Mouse (Mus musculus) CH12.LX (cell line): Measurements from ENCODE around the gene Kctd12. TPM values are rescaled to one million over a fixed set of nuclear protein-coding genes. Genes with fewer than 3 reads are reported as not detected.

Experiments used
- DNase-seq: peaks from one replicate; pipeline ENCODE4 v3.0.0-alpha.2; 2013; ENCODE audit errors: extremely low read depth
- H3K27ac ChIP-seq: 2 replicates; pipeline ENCODE4 v1.5.1; 2012; ENCODE audit warnings: low read depth, mild to moderate bottlenecking, control low read depth, moderate library complexity; ENCODE audit not compliant: insufficient read depth
- H3K27me3 ChIP-seq: replicated peaks from 2 replicates; pipeline ENCODE3; 2012; ENCODE audit warnings: inconsistent platforms
- H3K36me3 ChIP-seq, 2 experiments: replicated peaks in 1 of 2; 2 replicates each; pipeline versions ENCODE3 to v1.6.1; 2012; ENCODE audit warnings: inconsistent platforms in 1 of 2, low read length in 1 of 2, mild to moderate bottlenecking in 1 of 2, mixed read lengths in 1 of 2, moderate library complexity in 1 of 2; ENCODE audit not compliant: control insufficient read depth in 1 of 2, insufficient read depth in 1 of 2
- H3K4me1 ChIP-seq, 2 experiments: 2 replicates each; pipeline ENCODE4 v1.6.1; 2012; ENCODE audit warnings: inconsistent platforms in 1 of 2, moderate library complexity in 1 of 2; ENCODE audit not compliant: insufficient read depth in 2 of 2, control insufficient read depth in 1 of 2
- H3K4me2 ChIP-seq: 2 replicates; pipeline ENCODE4 v1.6.1; 2012; ENCODE audit warnings: low read depth, mild to moderate bottlenecking, control low read depth; ENCODE audit not compliant: poor library complexity, insufficient read depth, severe bottlenecking
- H3K4me3 ChIP-seq, 3 experiments: fragments of 150-350 bp in 1 of 3; sonication (generic) in 1 of 3; replicated peaks in 1 of 3; 2 replicates each; pipeline versions ENCODE3 to v1.5.1; 2011 to 2012; ENCODE audit warnings: low read depth in 2 of 3, low read length in 2 of 3, mild to moderate bottlenecking in 2 of 3, moderate library complexity in 2 of 3, control low read depth in 1 of 3, improper control_type of control experiment in 1 of 3, inconsistent platforms in 1 of 3, mixed read lengths in 1 of 3; ENCODE audit not compliant: poor library complexity in 1 of 3
- H3K79me2 ChIP-seq: replicated peaks from 2 replicates; pipeline ENCODE4 v1.6.1; 2012; ENCODE audit warnings: mild to moderate bottlenecking, moderate library complexity; ENCODE audit not compliant: control insufficient read depth, poor library complexity, insufficient read depth, severe bottlenecking; ENCODE audit errors: extremely low read depth
- H3K9ac ChIP-seq: 2 replicates; pipeline ENCODE4 v1.6.1; 2012; ENCODE audit warnings: low read depth, mild to moderate bottlenecking, control low read depth, moderate library complexity; ENCODE audit not compliant: insufficient read depth
- H3K9me3 ChIP-seq: replicated peaks from 2 replicates; pipeline ENCODE3; 2012; ENCODE audit warnings: low read length, inconsistent platforms, mixed read lengths
- BHLHE40 ChIP-seq: IDR thresholded peaks from 2 replicates; pipeline ENCODE4 v1.6.1; 2011; ENCODE audit warnings: mild to moderate bottlenecking, low read depth, low read length, improper control_type of control experiment
- CHD1 ChIP-seq: IDR thresholded peaks from 2 replicates; pipeline ENCODE4 v1.6.1; 2012; ENCODE audit warnings: low read depth, low read length, improper control_type of control experiment, inconsistent platforms
- CHD2 ChIP-seq: IDR thresholded peaks from 2 replicates; pipeline ENCODE4 v1.6.1; 2011; ENCODE audit warnings: low read length, improper control_type of control experiment
- CTCF ChIP-seq, 2 experiments: IDR thresholded peaks in 1 of 2; conservative IDR thresholded peaks in 1 of 2; 2 replicates each; pipeline ENCODE4 v1.5.1; 2011 to 2012; ENCODE audit warnings: low read depth in 2 of 2, low read length in 2 of 2, improper control_type of control experiment in 1 of 2, inconsistent platforms in 1 of 2, mild to moderate bottlenecking in 1 of 2, moderate library complexity in 1 of 2
- E2F4 ChIP-seq: IDR thresholded peaks from 2 replicates; pipeline ENCODE4 v1.6.1; 2011; ENCODE audit warnings: low read depth, low read length, improper control_type of control experiment; ENCODE audit not compliant: insufficient replicate concordance
- ELF1 ChIP-seq: IDR thresholded peaks from 2 replicates; pipeline ENCODE4 v1.6.1; 2014; ENCODE audit warnings: low read depth, mild to moderate bottlenecking, inconsistent platforms, low read length, improper control_type of control experiment
- EP300 ChIP-seq: IDR thresholded peaks from 2 replicates; pipeline ENCODE4 v1.6.1; 2011; ENCODE audit warnings: low read length, improper control_type of control experiment
- ETS1 ChIP-seq: conservative IDR thresholded peaks from 2 replicates; pipeline ENCODE4 v1.6.1; 2012; ENCODE audit warnings: low read depth, mild to moderate bottlenecking, inconsistent platforms, low read length, improper control_type of control experiment, moderate library complexity
- GABPA ChIP-seq: IDR thresholded peaks from 2 replicates; pipeline ENCODE4 v1.6.1; 2012; ENCODE audit warnings: low read depth, low read length, improper control_type of control experiment, inconsistent platforms; ENCODE audit not compliant: insufficient replicate concordance
- HCFC1 ChIP-seq: IDR thresholded peaks from 2 replicates; pipeline ENCODE4 v1.6.1; 2012; ENCODE audit warnings: low read depth, mild to moderate bottlenecking, inconsistent platforms, low read length, improper control_type of control experiment
- IRF4 ChIP-seq: IDR thresholded peaks from 2 replicates; pipeline ENCODE4 v1.6.1; 2014; ENCODE audit warnings: low read depth, mild to moderate bottlenecking, inconsistent platforms, low read length, improper control_type of control experiment
- JUN ChIP-seq: IDR thresholded peaks from 2 replicates; pipeline ENCODE4 v1.6.1; 2011; ENCODE audit warnings: low read depth, mild to moderate bottlenecking, low read length, improper control_type of control experiment, moderate library complexity; ENCODE audit not compliant: insufficient read depth
- KAT2A ChIP-seq: IDR thresholded peaks from 2 replicates; pipeline ENCODE4 v1.6.1; 2012; ENCODE audit warnings: low read length, improper control_type of control experiment, inconsistent platforms; ENCODE audit not compliant: insufficient replicate concordance
- MAX ChIP-seq: IDR thresholded peaks from 2 replicates; pipeline ENCODE4 v1.6.1; 2011; ENCODE audit warnings: low read length, improper control_type of control experiment
- MAZ ChIP-seq: IDR thresholded peaks from 2 replicates; pipeline ENCODE4 v1.6.1; 2012; ENCODE audit warnings: low read depth, mild to moderate bottlenecking, inconsistent platforms, low read length, improper control_type of control experiment, moderate library complexity
- MXI1 ChIP-seq: IDR thresholded peaks from 2 replicates; pipeline ENCODE4 v1.6.1; 2011; ENCODE audit warnings: mild to moderate bottlenecking, low read depth, low read length, improper control_type of control experiment
- MYC ChIP-seq: IDR thresholded peaks from 2 replicates; pipeline ENCODE4 v1.6.1; 2011; ENCODE audit warnings: low read depth, mild to moderate bottlenecking, improper control_type of control experiment, low read length
- NELFE ChIP-seq: IDR thresholded peaks from 2 replicates; pipeline ENCODE4 v1.6.1; 2011; ENCODE audit warnings: low read depth, low read length, improper control_type of control experiment
- NRF1 ChIP-seq: IDR thresholded peaks from 2 replicates; pipeline ENCODE4 v1.6.1; 2014; ENCODE audit warnings: low read depth, mild to moderate bottlenecking, inconsistent platforms, low read length, improper control_type of control experiment, moderate library complexity
- TBP ChIP-seq: conservative IDR thresholded peaks from 2 replicates; pipeline ENCODE4 v1.6.1; 2011; ENCODE audit warnings: low read depth, low read length, improper control_type of control experiment
- TCF12 ChIP-seq: IDR thresholded peaks from 2 replicates; pipeline ENCODE4 v1.6.1; 2014; ENCODE audit warnings: low read depth, mild to moderate bottlenecking, inconsistent platforms, low read length, improper control_type of control experiment
- UBTF ChIP-seq: IDR thresholded peaks from 2 replicates; pipeline ENCODE4 v1.6.1; 2012; ENCODE audit warnings: low read depth, mild to moderate bottlenecking, inconsistent platforms, low read length, improper control_type of control experiment, moderate library complexity
- USF1 ChIP-seq: IDR thresholded peaks from 2 replicates; pipeline ENCODE4 v1.6.1; 2014; ENCODE audit warnings: low read depth, mild to moderate bottlenecking, inconsistent platforms, low read length, improper control_type of control experiment
- USF2 ChIP-seq: conservative IDR thresholded peaks from 2 replicates; pipeline ENCODE4 v1.6.1; 2011; ENCODE audit warnings: low read depth, low read length, improper control_type of control experiment
- ZC3H11A ChIP-seq: IDR thresholded peaks from 2 replicates; pipeline ENCODE4 v1.6.1; 2012; ENCODE audit warnings: low read depth, mild to moderate bottlenecking, inconsistent platforms, low read length, improper control_type of control experiment
- ZMIZ1 ChIP-seq: IDR thresholded peaks from 2 replicates; pipeline ENCODE4 v1.6.1; 2012; ENCODE audit warnings: low read depth, mild to moderate bottlenecking, inconsistent platforms, low read length, improper control_type of control experiment
- ZNF384 ChIP-seq: IDR thresholded peaks from 2 replicates; pipeline ENCODE4 v1.6.1; 2012; ENCODE audit warnings: low read depth, low read length, improper control_type of control experiment, inconsistent platforms
- dilution Hi-C: fragments of 300-500 bp; cut with MboI; formaldehyde crosslinking; loops from 2 replicates; pipeline ENCODE4 v1.14.3; 2020; ENCODE audit warnings: low sequenced_read_pairs; ENCODE audit not compliant: extremely low pct_unique_long_range_greater_than_20kb, extremely low pct_ligation_motif_present
- in situ Hi-C: fragments of 300-500 bp; cut with MboI; formaldehyde crosslinking; loops from 3 replicates; pipeline ENCODE4 v1.14.3; 2019; ENCODE audit warnings: low sequenced_read_pairs, low pct_ligation_motif_present, low pct_unique_long_range_greater_than_20kb, mixed read lengths
- polyA plus RNA-seq: library from polyadenylated mRNA; unstranded; fragments of >175 nt; gene quantifications from 2 replicates; pipeline ENCODE4 v1.2.1, GENCODE M21; 2012; ENCODE audit warnings: low read depth; ENCODE audit not compliant: insufficient read length
- total RNA-seq, 2 experiments: library from RNA; depleted of rRNA; stranded (reverse); fragments of 300-350 nt in 1 of 2; fragments of >200 nt in 1 of 2; gene quantifications; 2 replicates each; pipeline ENCODE4 v1.2.3; 2012 to 2014

Kctd12 gene
- total and polyA plus RNA-seq, 3 experiments = 21.4 to 35.4 (median 21.8) TPM

DNA sequence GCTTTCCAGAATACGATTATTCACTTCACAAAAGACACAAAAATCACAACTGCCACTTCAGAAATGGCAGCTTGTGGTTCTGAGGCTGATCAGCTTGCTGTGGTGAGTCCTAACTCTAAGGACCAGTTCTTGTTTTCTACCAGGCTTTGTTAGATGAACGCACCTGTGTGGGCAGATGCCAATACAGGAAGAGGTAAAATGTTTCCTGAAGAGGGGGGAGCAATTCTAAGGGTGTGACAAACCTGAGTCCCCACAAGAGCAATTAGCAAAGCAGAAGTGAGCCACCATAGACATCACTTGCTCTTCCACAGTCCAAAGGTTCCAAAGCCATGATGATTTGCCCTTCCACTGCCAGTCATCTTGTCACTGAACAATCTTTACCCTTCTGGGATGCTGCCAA lies 20.4 kb downstream of the Kctd12 start:
- Histone ChIP-seq H3K4me1 (peaks cover 0 to 8% of the 10 kb centered on the region in 2 experiments; a peak in 2 of 4 replicates), H3K27ac (no peak overlapping the region), H3K9me3 (no peaks in the 10 kb centered on the region), H3K4me3 (no peak overlapping the region), H3K36me3 (no peaks in the 10 kb centered on the region), H3K9ac (no peak overlapping the region), H3K4me2 (no peak overlapping the region), H3K27me3 (no peaks in the 10 kb centered on the region), H3K79me2 (no peaks in the 10 kb centered on the region)
- peak; percentile 51 for DNase-seq
- dilution Hi-C loops = no loop called here
- TF ChIP-seq ELF1 (no peak), EP300 (no peak), CHD2 (no peak), ZNF384 (no peak), GABPA (no peak), MYC (no peak), MXI1 (no peak), BHLHE40 (no peak), ETS1 (no peak), KAT2A (no peak), MAZ (no peak), ZMIZ1 (no peak), E2F4 (no peak), NRF1 (no peak), JUN (no peak), CTCF (conservative IDR thresholded peaks at IDR 0.05 in 1 of 2, IDR thresholded peaks at IDR 0.05 in 1 of 2; ENCODE audit: low read depth in 2 of 2, low read length in 2 of 2) (no peak), TBP (no peak), IRF4 (no peak), ZC3H11A (no peak)
- in situ Hi-C loops = no loop called here

DNA sequence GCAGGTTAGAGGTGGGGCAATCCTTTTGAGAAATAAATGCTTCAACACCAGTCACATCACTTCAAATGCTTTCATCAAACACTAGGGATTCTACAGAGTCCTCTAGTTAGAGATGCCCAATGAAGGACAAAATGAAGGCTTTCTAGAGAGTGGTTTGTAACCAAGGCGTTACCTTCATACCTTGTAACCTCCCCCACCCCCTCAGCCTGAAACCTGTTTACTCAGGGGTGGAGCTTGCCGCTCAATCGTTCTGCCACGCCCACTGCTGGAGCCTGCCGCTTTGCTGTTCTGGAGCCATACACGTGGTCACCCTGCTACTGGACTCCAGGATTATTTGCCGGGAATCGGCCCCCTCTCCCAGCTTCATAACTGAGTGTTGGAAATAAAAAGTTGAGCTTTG lies 28.9 kb downstream of the Kctd12 start:
- Histone ChIP-seq H3K9me3 (peaks cover 4% of the 10 kb centered on the region), H3K4me1 (peaks cover 0 to 4% of the 10 kb centered on the region in 2 experiments; a peak in 1 of 4 replicates), H3K36me3 (no peaks in the 10 kb centered on the region), H3K4me2 (no peak overlapping the region), H3K79me2 (no peaks in the 10 kb centered on the region), H3K27me3 (no peaks in the 10 kb centered on the region), H3K9ac (no peak overlapping the region), H3K27ac (no peak overlapping the region), H3K4me3 (no peak overlapping the region)
- no peak for DNase-seq
- TF ChIP-seq USF2 (no peak), ETS1 (no peak), USF1 (no peak), MYC (no peak), MXI1 (no peak), EP300 (no peak), UBTF (no peak), MAX (no peak), NELFE (no peak), ZC3H11A (no peak), CHD1 (no peak), NRF1 (no peak), TCF12 (no peak), HCFC1 (no peak)
- dilution Hi-C loops = no loop called here
- in situ Hi-C loops = no loop called here
